ENCODE assay signal across 14 mouse cellular contexts in genomic region chr10:74305439-74306158, GRCm38 (mm10).
"Had no signal": no experiment of that assay in that cellular context is flagged by ENCODE, and none has a peak within 500 bp of the region (broad histone marks: within the 10 kb centered on the region; RNA-seq: fewer than 3 reads in every experiment).

No protein-coding gene starts in this region.

- H3K36me3 ChIP-seq: limb, embryonic 10.5 days; liver, embryonic 15.5 days; midbrain, embryonic 12.5 days; neural tube, embryonic 13.5 days had no signal

- H3K4me3 ChIP-seq: left cerebral cortex, adult 2 months; limb, embryonic 10.5 days; liver, embryonic 15.5 days; midbrain, embryonic 12.5 days; neural tube, embryonic 13.5 days had no signal

- H3K9ac ChIP-seq: hindbrain, embryonic 14.5 days; liver, embryonic 15.5 days; midbrain, embryonic 12.5 days; neural tube, embryonic 13.5 days had no signal

- ATAC-seq: intestine, embryonic 16.5 days; midbrain, embryonic 16.5 days had no signal

- H3K9me3 ChIP-seq: limb, embryonic 10.5 days; liver, embryonic 15.5 days; midbrain, embryonic 12.5 days; neural tube, embryonic 13.5 days had no signal

- H3K27ac ChIP-seq: hindbrain, embryonic 14.5 days; left cerebral cortex, adult 2 months; limb, embryonic 10.5 days; liver, embryonic 15.5 days; midbrain, embryonic 12.5 days; neural tube, embryonic 13.5 days; stomach, postnatal 0 days had no signal

- H3K27me3 ChIP-seq: liver, embryonic 15.5 days; midbrain, embryonic 12.5 days; neural tube, embryonic 13.5 days had no signal

- H3K4me2 ChIP-seq: hindbrain, embryonic 14.5 days; liver, embryonic 11.5 days; liver, embryonic 15.5 days; midbrain, embryonic 12.5 days; neural tube, embryonic 13.5 days had no signal

- DNase-seq: kidney, adult 8-10 months; right cerebral cortex, adult 18-20 months; right cerebral cortex, postnatal 25 days; thymus, postnatal 4 days had no signal

- H3K4me1 ChIP-seq: limb, embryonic 10.5 days; liver, embryonic 15.5 days; midbrain, embryonic 12.5 days; neural tube, embryonic 13.5 days had no signal
